Mouse (Mus musculus) c-Kit-negative CD71-positive TER-119-positive erythroid progenitor cells, embryonic 14.5 days (primary cell): ENCODE data around the gene Fbp1.
"Not testable (repeated sequence)": the region's sequence is repeated elsewhere in the genome, so short reads cannot be mapped to it uniquely, and the experiment has no call there.

ENCODE experiments used
- DNase-seq: peaks from one replicate; pipeline ENCODE4 v3.0.0-alpha.2; 2013; ENCODE audit warnings: low read depth, low spot score

Gene Fbp1

GRCm38 (mm10) chr13:62884536-62884935, 3.5 kb downstream of the Fbp1 start:
- DNase-seq: no peak

- DNase-seq: no peak
Observed at GRCm38 (mm10) chr13:62883925-62884324, 4.2 kb downstream of the Fbp1 start.

- no peak for DNase-seq
Observed at GRCm38 (mm10) chr13:62883436-62883835, 4.6 kb downstream of the Fbp1 start.

- DNase-seq: no peak
Observed at GRCm38 (mm10) chr13:62882856-62883255, 5.2 kb downstream of the Fbp1 start.

GRCm38 (mm10) chr13:62881336-62881735, 6.7 kb downstream of the Fbp1 start:
- DNase-seq: no peak

- no peak for DNase-seq
Observed at GRCm38 (mm10) chr13:62879831-62880615, 8.1 kb downstream of the Fbp1 start.

GRCm38 (mm10) chr13:62879411-62879810, 8.7 kb downstream of the Fbp1 start:
- DNase-seq: no peak

- no peak for DNase-seq
Observed at GRCm38 (mm10) chr13:62877247-62877646, 10.8 kb downstream of the Fbp1 start.

- DNase-seq: no peak
Observed at GRCm38 (mm10) chr13:62876111-62876510, 12.0 kb downstream of the Fbp1 start.

GRCm38 (mm10) chr13:62872252-62872651, 15.8 kb downstream of the Fbp1 start:
- no peak for DNase-seq

- DNase-seq: no peak
Observed at GRCm38 (mm10) chr13:62870605-62871004, 17.5 kb downstream of the Fbp1 start.

GRCm38 (mm10) chr13:62866817-62867216, 21.3 kb downstream of the Fbp1 start:
- DNase-seq: no peak

GRCm38 (mm10) chr13:62865651-62866315, 22.3 kb downstream of the Fbp1 start:
- DNase-seq: no peak

- DNase-seq: no peak
Observed at GRCm38 (mm10) chr13:62863771-62864170, 24.3 kb downstream of the Fbp1 start.

- no peak for DNase-seq
Observed at GRCm38 (mm10) chr13:62862875-62863274, 25.2 kb downstream of the Fbp1 start.

GRCm38 (mm10) chr13:62860068-62860467, 28.0 kb downstream of the Fbp1 start:
- no peak for DNase-seq

GRCm38 (mm10) chr13:62859251-62859650, 28.8 kb downstream of the Fbp1 start:
- DNase-seq: not testable (repeated sequence)

GRCm38 (mm10) chr13:62857941-62858915, 29.9 kb downstream of the Fbp1 start, which contains the start of gene Fbp2:
Gene Fbp2, minus strand, starts transcription at chr13:62858422.
- DNase-seq: no peak

- DNase-seq: no peak
Observed at GRCm38 (mm10) chr13:62856850-62857249, 31.2 kb downstream of the Fbp1 start.

GRCm38 (mm10) chr13:62856305-62856675, 31.8 kb downstream of the Fbp1 start:
- peak; percentile 54 for DNase-seq

GRCm38 (mm10) chr13:62855396-62856304, 32.4 kb downstream of the Fbp1 start:
- DNase-seq: no peak
